ENCODE assay signal across 27 mouse cellular contexts in the genomic region with DNA sequence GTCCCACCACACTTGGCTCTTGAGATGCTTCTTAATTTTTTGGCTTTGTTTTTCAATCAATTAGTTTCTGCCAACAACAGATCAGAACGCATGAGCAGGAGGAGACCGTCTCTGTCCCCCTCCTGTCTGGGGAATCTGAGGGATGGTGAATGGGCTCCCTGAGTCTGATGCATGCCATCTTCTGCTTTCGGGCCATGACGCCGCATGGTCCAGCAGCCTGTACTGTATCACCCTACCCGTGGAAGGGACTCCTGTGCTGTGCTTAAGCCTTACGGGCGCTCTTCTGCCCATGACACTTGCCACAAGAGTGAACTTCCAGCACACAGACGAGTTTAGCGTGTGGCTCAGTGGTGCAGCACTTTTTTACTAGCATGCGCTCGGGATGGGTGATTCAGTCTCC.
"Had no signal": no experiment of that assay in that cellular context is flagged by ENCODE, and none has a peak within 500 bp of the region (broad histone marks: within the 10 kb centered on the region; RNA-seq: fewer than 3 reads in every experiment).

No protein-coding gene starts in this region.

- H3K27ac ChIP-seq: embryonic facial prominence, embryonic 10.5 days; embryonic facial prominence, embryonic 12.5 days; embryonic facial prominence, embryonic 13.5 days; embryonic facial prominence, embryonic 15.5 days; forebrain, embryonic 12.5 days; forebrain, embryonic 15.5 days; gastrocnemius, adult 2 months; heart, adult 2 months had no signal

- DNase-seq: cerebellum, adult 18-20 months; cerebellum, adult 2 months; cerebellum, adult 8-10 months; cerebellum, adult 9-10 months; cerebellum, adult 9-11 months; cerebellum, postnatal 10 days; cerebellum, postnatal 14 days; cerebellum, postnatal 25 days; cerebellum, postnatal 36 days; embryo, embryonic 11 days; forebrain, postnatal 0 days; gastrocnemius, adult 2 months; gastrocnemius, postnatal 10 days; gastrocnemius, postnatal 14 days; gastrocnemius, postnatal 25 days; gastrocnemius, postnatal 36 days; heart, adult 18-20 months; heart, adult 2 months had no signal

- ATAC-seq: forebrain, embryonic 14.5 days; forebrain, embryonic 15.5 days; forebrain, embryonic 16.5 days; forebrain, postnatal 0 days had no signal

- H3K4me3 ChIP-seq: embryonic facial prominence, embryonic 10.5 days; embryonic facial prominence, embryonic 12.5 days; embryonic facial prominence, embryonic 13.5 days; embryonic facial prominence, embryonic 15.5 days; erythroblast, embryonic 14.5 days; forebrain, embryonic 12.5 days; forebrain, embryonic 15.5 days; gastrocnemius, adult 2 months; heart, adult 2 months had no signal

- H3K4me2 ChIP-seq: embryonic facial prominence, embryonic 12.5 days; embryonic facial prominence, embryonic 13.5 days; embryonic facial prominence, embryonic 15.5 days; forebrain, embryonic 12.5 days; forebrain, embryonic 15.5 days had no signal

- H3K9me3 ChIP-seq: embryonic facial prominence, embryonic 10.5 days; embryonic facial prominence, embryonic 12.5 days; embryonic facial prominence, embryonic 13.5 days; embryonic facial prominence, embryonic 15.5 days; forebrain, embryonic 12.5 days; forebrain, embryonic 15.5 days had no signal

- H3K27me3 ChIP-seq: embryonic facial prominence, embryonic 13.5 days; embryonic facial prominence, embryonic 15.5 days; forebrain, embryonic 15.5 days had no signal

- H3K9ac ChIP-seq: embryonic facial prominence, embryonic 12.5 days; embryonic facial prominence, embryonic 13.5 days; embryonic facial prominence, embryonic 15.5 days; forebrain, embryonic 12.5 days; forebrain, embryonic 15.5 days; forebrain, postnatal 0 days had no signal

- H3K4me1 ChIP-seq: embryonic facial prominence, embryonic 12.5 days; embryonic facial prominence, embryonic 13.5 days; embryonic facial prominence, embryonic 15.5 days had no signal
